ENCODE assay signal across 10 mouse cellular contexts in the genomic region with DNA sequence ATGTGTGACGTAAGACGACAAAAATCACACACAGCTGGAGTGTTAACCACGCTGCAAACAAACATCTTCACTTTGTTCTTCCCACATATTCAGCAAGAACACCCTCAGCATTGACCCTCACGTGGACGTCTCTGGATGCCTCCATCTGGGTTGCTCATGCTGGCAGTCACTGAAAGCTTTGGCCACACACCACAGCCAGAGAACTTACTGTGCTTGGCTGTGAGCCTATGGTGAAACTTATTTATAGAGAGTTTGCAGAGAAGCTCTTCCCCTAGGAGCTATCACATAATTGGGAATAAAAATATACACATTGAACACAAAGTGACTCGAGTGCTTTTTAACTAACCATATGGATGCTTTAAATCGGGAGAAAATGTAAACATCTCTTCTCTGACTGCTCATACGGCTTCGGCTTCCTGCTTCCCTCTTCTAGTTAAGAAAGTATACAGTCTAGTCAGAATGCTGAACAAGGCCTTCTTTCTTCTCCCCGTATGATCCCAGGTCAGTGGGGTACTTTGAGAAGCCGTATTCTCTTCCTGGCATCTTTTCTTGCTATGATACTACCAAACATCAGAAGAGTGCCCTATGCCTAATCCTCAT.
DNase-seq lines count a peak whose midpoint lies in the region; ATAC-seq and TF ChIP-seq lines count a peak whose summit lies in the region.
"Had no signal": no experiment of that assay in that cellular context is flagged by ENCODE, and none has a peak within 500 bp of the region (broad histone marks: within the 10 kb centered on the region; RNA-seq: fewer than 3 reads in every experiment).

No protein-coding gene starts in this region.

- no peak overlapping the region for H3K4me2 ChIP-seq in embryonic facial prominence, embryonic 13.5 days
- no peak overlapping the region; the same call in 1 of the 2 replicates for H3K4me2 ChIP-seq in lung, embryonic 14.5 days
- H3K4me2 ChIP-seq: hindbrain, embryonic 14.5 days; midbrain, embryonic 12.5 days had no signal

- no peak for ATAC-seq in embryonic facial prominence, embryonic 13.5 days (ENCODE audit: insufficient number of reproducible peaks, insufficient read depth, low FRiP score, low TSS enrichment, low read depth)
- ATAC-seq in lung, embryonic 14.5 days (ENCODE audit: insufficient read depth) = peak; percentile 97

- H3K9ac ChIP-seq in embryonic facial prominence, embryonic 13.5 days = no peak overlapping the region
- H3K9ac ChIP-seq in lung, embryonic 14.5 days = no peak overlapping the region
- H3K9ac ChIP-seq: hindbrain, embryonic 14.5 days; midbrain, embryonic 12.5 days had no signal

- no peak for TF ChIP-seq CTCF in lung, embryonic 14.5 days (IDR thresholded peaks at IDR 0.05; ENCODE audit: low read depth)

- H3K27ac ChIP-seq in embryonic facial prominence, embryonic 13.5 days = peak overlapping the region; percentile 49
- no peak overlapping the region for H3K27ac ChIP-seq in embryonic facial prominence, embryonic 10.5 days (replicated peaks)
- peak overlapping the region; percentile 85 for H3K27ac ChIP-seq in lung, embryonic 14.5 days (ENCODE audit: low read depth)
- H3K27ac ChIP-seq in hindbrain, embryonic 10.5 days = no peak overlapping the region
- H3K27ac ChIP-seq: hindbrain, embryonic 14.5 days; midbrain, embryonic 12.5 days had no signal

- no peak overlapping the region for H3K4me3 ChIP-seq in embryonic facial prominence, embryonic 13.5 days
- no peak overlapping the region for H3K4me3 ChIP-seq in embryonic facial prominence, embryonic 10.5 days
- H3K4me3 ChIP-seq in lung, embryonic 14.5 days (ENCODE audit: low read depth, low read length) = no peak overlapping the region
- no peak overlapping the region for H3K4me3 ChIP-seq in hindbrain, embryonic 10.5 days
- H3K4me3 ChIP-seq: midbrain, embryonic 12.5 days had no signal

- no peaks in the 10 kb centered on the region for H3K36me3 ChIP-seq in embryonic facial prominence, embryonic 13.5 days
- H3K36me3 ChIP-seq in embryonic facial prominence, embryonic 10.5 days (replicated peaks) = no peaks in the 10 kb centered on the region
- H3K36me3 ChIP-seq in lung, embryonic 14.5 days (ENCODE audit: insufficient read depth) = no peaks in the 10 kb centered on the region
- no peaks in the 10 kb centered on the region for H3K36me3 ChIP-seq in hindbrain, embryonic 10.5 days
- H3K36me3 ChIP-seq: midbrain, embryonic 12.5 days had no signal

- no peak for DNase-seq in embryonic facial prominence, embryonic 10.5 days (ENCODE audit: low spot score)
- peak; percentile 5 for DNase-seq in urinary bladder, postnatal 14 days (ENCODE audit: low spot score)
- DNase-seq in urinary bladder, adult 18-20 months (ENCODE audit: low spot score in 2 of 2) = no peak
- DNase-seq in lung, embryonic 14.5 days = peak; percentile 89
- no peak for DNase-seq in embryo, embryonic 9.5 days (ENCODE audit: extremely low spot score)
- DNase-seq in MN1 (ENCODE audit: low spot score) = no peak
- DNase-seq in hindbrain, embryonic 10.5 days (ENCODE audit: low spot score) = no peak

- H3K9me3 ChIP-seq in embryonic facial prominence, embryonic 13.5 days = no peaks in the 10 kb centered on the region
- no peaks in the 10 kb centered on the region for H3K9me3 ChIP-seq in embryonic facial prominence, embryonic 10.5 days
- H3K9me3 ChIP-seq in lung, embryonic 14.5 days (ENCODE audit: low read depth, low read length) = no peaks in the 10 kb centered on the region
- H3K9me3 ChIP-seq in hindbrain, embryonic 10.5 days = no peaks in the 10 kb centered on the region
- H3K9me3 ChIP-seq: midbrain, embryonic 12.5 days had no signal

- H3K27me3 ChIP-seq in embryonic facial prominence, embryonic 13.5 days = no peaks in the 10 kb centered on the region
- no peaks in the 10 kb centered on the region for H3K27me3 ChIP-seq in embryonic facial prominence, embryonic 10.5 days (replicated peaks; ENCODE audit: low read depth, poor library complexity, severe bottlenecking)
- H3K27me3 ChIP-seq in lung, embryonic 14.5 days (ENCODE audit: insufficient read depth, low read length) = no peaks in the 10 kb centered on the region
- no peaks in the 10 kb centered on the region for H3K27me3 ChIP-seq in hindbrain, embryonic 10.5 days (ENCODE audit: insufficient read depth, poor library complexity, severe bottlenecking)
- H3K27me3 ChIP-seq: midbrain, embryonic 12.5 days had no signal

- peaks cover 9% of the 10 kb centered on the region; the same call in 1 of the 2 replicates for H3K4me1 ChIP-seq in embryonic facial prominence, embryonic 13.5 days
- peaks cover 6% of the 10 kb centered on the region for H3K4me1 ChIP-seq in embryonic facial prominence, embryonic 10.5 days
- no peaks in the 10 kb centered on the region for H3K4me1 ChIP-seq in lung, embryonic 14.5 days (ENCODE audit: insufficient read depth)
- peaks cover 5% of the 10 kb centered on the region; the same call in 1 of the 2 replicates for H3K4me1 ChIP-seq in hindbrain, embryonic 10.5 days (replicated peaks)

- WGBS in embryonic facial prominence, embryonic 13.5 days = 43% methylated on average over 11 of the region's 11 CpGs
- 55% methylated on average over 11 of the region's 11 CpGs for WGBS in embryonic facial prominence, embryonic 10.5 days
- WGBS in lung, embryonic 14.5 days = 27% methylated on average over 11 of the region's 11 CpGs
- 75% methylated on average over 11 of the region's 11 CpGs for WGBS in hindbrain, embryonic 10.5 days

Comparison
In these comparisons a context has a peak if more than half of its experiments do, and no peak if none do; other contexts are left out.
1. H3K27ac ChIP-seq: peak in embryonic facial prominence, embryonic 13.5 days (single experiment) and lung, embryonic 14.5 days (single experiment); none in embryonic facial prominence, embryonic 10.5 days (single experiment) and hindbrain, embryonic 10.5 days (single experiment).
2. DNase-seq: peak in urinary bladder, postnatal 14 days (single experiment) and lung, embryonic 14.5 days (single experiment); none in embryonic facial prominence, embryonic 10.5 days (single experiment), urinary bladder, adult 18-20 months (0 of 2), embryo, embryonic 9.5 days (single experiment), MN1 (single experiment) and hindbrain, embryonic 10.5 days (single experiment).